Comparison of ENCODE assay signal across 20 mouse cellular contexts in the genomic region with DNA sequence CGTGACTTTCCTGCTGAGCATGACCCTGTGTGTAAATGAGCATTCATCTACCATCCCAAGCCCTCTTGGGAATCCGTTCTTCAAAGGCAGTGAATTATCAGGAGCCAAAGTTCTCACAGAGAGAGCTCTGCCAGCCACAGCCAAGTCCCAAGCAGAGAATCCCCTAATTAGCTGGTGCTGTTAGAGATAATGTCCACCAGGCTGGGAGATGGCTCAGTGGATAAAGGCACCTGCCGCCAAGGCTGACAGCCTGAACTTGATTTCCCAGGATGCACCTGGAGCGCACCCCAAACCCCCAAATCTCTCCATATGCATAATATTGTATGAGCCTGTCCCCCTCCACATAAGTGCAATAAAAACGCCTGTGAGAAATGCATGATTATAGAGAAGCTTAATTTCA. TPM values are rescaled to one million over a fixed set of nuclear protein-coding genes. Genes with fewer than 3 reads are reported as not detected.
"Had no signal": no experiment of that assay in that cellular context is flagged by ENCODE, and none has a peak within 500 bp of the region (broad histone marks: within the 10 kb centered on the region; RNA-seq: fewer than 3 reads in every experiment).

No protein-coding gene starts in this region.

- DNase-seq: kidney, postnatal 10 days; kidney, postnatal 4 days; left cerebral cortex, postnatal 4 days; lung, adult 18-20 months; right cerebral cortex, postnatal 4 days; spleen, adult 18-20 months; thymus, postnatal 36 days had no signal

- H3K36me3 ChIP-seq: limb, embryonic 13.5 days; neural tube, embryonic 12.5 days had no signal

- H3K27me3 ChIP-seq: limb, embryonic 13.5 days; neural tube, embryonic 12.5 days had no signal

- H3K9me3 ChIP-seq: limb, embryonic 13.5 days; neural tube, embryonic 12.5 days had no signal

- H3K4me2 ChIP-seq: limb, embryonic 13.5 days; neural tube, embryonic 12.5 days had no signal

- H3K9ac ChIP-seq: limb, embryonic 13.5 days; liver, embryonic 14.5 days; neural tube, embryonic 12.5 days had no signal

- H3K4me3 ChIP-seq: layer of hippocampus, adult 2 months; limb, embryonic 13.5 days; neural tube, embryonic 12.5 days had no signal

- H3K27ac ChIP-seq: layer of hippocampus, adult 2 months; limb, embryonic 13.5 days; liver, embryonic 14.5 days; neural tube, embryonic 12.5 days had no signal

- H3K4me1 ChIP-seq: limb, embryonic 13.5 days; neural tube, embryonic 12.5 days had no signal

RNA-seq across cellular contexts. Expression of a gene that starts 4.6 kb away (rescaled TPM):
- total RNA-seq: layer of hippocampus, adult 2 months; layer of hippocampus, postnatal 10 days; left cerebral cortex, postnatal 10 days; left cerebral cortex, postnatal 4 days; liver, adult 2 months; monocyte, adult 5-6 weeks; neutrophil, adult 5-6 weeks had no signal
- polyA plus RNA-seq: kidney, embryonic 14.5 days; limb, embryonic 13.5 days; liver, embryonic 14.5 days; lung, embryonic 16.5 days; neural tube, embryonic 12.5 days; stomach, embryonic 14.5 days; thymus, postnatal 0 days had no signal
